Mouse (Mus musculus) right cerebral cortex, postnatal 10 days (tissue): ENCODE measurements at regions not wholly inside any gene's neighbourhood (a gene's known extent, or its start where the extent isn't known, plus 50 kb on each side); places are given as distances from the start of the nearest gene placed in this dataset.

ENCODE experiments used
- DNase-seq, 2 experiments: peaks; one replicate each; pipeline ENCODE4 v3.0.0; 2021; ENCODE audit warnings: low spot score in 2 of 2

GRCm38 (mm10) chr9:8273253-8273652 is 139.2 kb upstream of the Cep126 start:
- no peak for DNase-seq

- no peak for DNase-seq
Observed at GRCm38 (mm10) chr9:8249542-8249941, 115.4 kb upstream of the Cep126 start.

GRCm38 (mm10) chr9:8228078-8228477 is 94.0 kb upstream of the Cep126 start:
- DNase-seq: no peak

- DNase-seq: no peak
Observed at GRCm38 (mm10) chr9:8226415-8226814, 92.3 kb upstream of the Cep126 start.

- peak; percentile 31 to 45 for DNase-seq
Observed at GRCm38 (mm10) chr9:8208855-8209254, 74.8 kb upstream of the Cep126 start.

GRCm38 (mm10) chr9:8185433-8185832 is 51.3 kb upstream of the Cep126 start:
- DNase-seq: no peak
